Mouse (Mus musculus) embryonic facial prominence, embryonic 15.5 days (tissue): ENCODE data around the gene Hipk4. TPM values are rescaled to one million over a fixed set of nuclear protein-coding genes. Genes with fewer than 3 reads are reported as not detected.

Source experiments
- ATAC-seq: fragments of 200-750 bp; cut with Nextera tagmentation; 2 replicates; pipeline ENCODE4 v1.8.0; 2017; ENCODE audit warnings: low read depth, moderate TSS enrichment; ENCODE audit not compliant: insufficient number of reproducible peaks, low FRiP score, low TSS enrichment
- H3K27ac ChIP-seq: fragments of 300-500 bp; sonication (generic); replicated peaks from 2 replicates; pipeline ENCODE4 v1.5.1; 2015; ENCODE audit warnings: mild to moderate bottlenecking, inconsistent platforms
- H3K27me3 ChIP-seq: fragments of 300-500 bp; sonication (generic); 2 replicates; pipeline ENCODE4 v1.6.1; 2015; ENCODE audit warnings: inconsistent platforms
- H3K36me3 ChIP-seq: fragments of 300-500 bp; sonication (generic); 2 replicates; pipeline ENCODE4 v1.6.1; 2015; ENCODE audit warnings: mild to moderate bottlenecking, inconsistent platforms
- H3K4me1 ChIP-seq: fragments of 300-500 bp; sonication (generic); 2 replicates; pipeline ENCODE4 v1.6.1; 2015; ENCODE audit warnings: inconsistent platforms
- H3K4me2 ChIP-seq: fragments of 300-500 bp; sonication (generic); replicated peaks from 2 replicates; pipeline ENCODE4 v1.6.1; 2015; ENCODE audit warnings: mild to moderate bottlenecking, inconsistent platforms
- H3K4me3 ChIP-seq: fragments of 300-500 bp; sonication (generic); replicated peaks from 2 replicates; pipeline ENCODE4 v1.5.1; 2015; ENCODE audit warnings: mild to moderate bottlenecking, inconsistent platforms
- H3K9ac ChIP-seq: fragments of 300-500 bp; sonication (generic); 2 replicates; pipeline ENCODE4 v1.6.1; 2015; ENCODE audit warnings: inconsistent platforms
- H3K9me3 ChIP-seq: fragments of 300-500 bp; sonication (generic); replicated peaks from 2 replicates; pipeline ENCODE4 v1.6.1; 2016; ENCODE audit warnings: inconsistent platforms
- WGBS: fragments of 180-500 bp; shearing (Covaris S2); methylation state at CpG from one replicate; pipeline ENCODE4 v1.1.7; 2015; 5-methylcytosine and 5-hydroxymethylcytosine counted together
- polyA plus RNA-seq: library from polyadenylated mRNA; unstranded; fragments of >200 nt; fragmentation: Nextera tagmentation; extraction: Ambion mirVana; gene quantifications from 2 replicates; pipeline ENCODE4 v1.2.1, GENCODE M21; 2015

Gene Hipk4
- 0.77 and 1.1 TPM in 2 replicates for polyA plus RNA-seq

DNA sequence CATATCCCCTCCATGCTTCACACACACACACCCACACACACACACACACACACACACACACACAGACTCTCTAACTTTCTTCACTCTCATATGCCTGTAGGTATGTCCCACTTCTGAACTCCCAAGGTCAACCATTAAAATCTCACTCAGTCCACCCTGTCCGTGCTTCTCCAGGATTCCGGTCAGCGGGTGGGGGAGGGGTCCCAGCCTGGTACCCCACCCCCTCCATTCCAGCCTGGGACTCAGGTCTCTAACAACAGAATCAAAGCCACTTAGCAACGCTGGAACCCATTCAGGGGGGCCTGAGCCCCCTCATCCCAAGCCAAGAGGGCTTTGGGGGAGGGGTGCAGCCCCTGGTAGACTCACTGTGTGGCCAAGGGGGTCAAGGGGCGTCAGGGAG, at the start of gene Hipk4:
Gene Hipk4 (plus strand): TSS at position 301 of the 400 bp plus-strand sequence.
- Histone ChIP-seq H3K9me3 (no peaks in the 10 kb centered on the region), H3K27me3 (no peaks in the 10 kb centered on the region), H3K9ac (no peak within 1 kb of the TSS), H3K4me1 (peaks cover 5% of the 10 kb centered on the region), H3K4me3 (no peak within 1 kb of the TSS), H3K27ac (no peak within 1 kb of the TSS), H3K4me2 (no peak within 1 kb of the TSS), H3K36me3 (no peaks in the 10 kb centered on the region; the same call in 1 of the 2 replicates)
- ATAC-seq, result no peak
- 62% methylated on average over 5 of the region's 5 CpGs for WGBS

DNA sequence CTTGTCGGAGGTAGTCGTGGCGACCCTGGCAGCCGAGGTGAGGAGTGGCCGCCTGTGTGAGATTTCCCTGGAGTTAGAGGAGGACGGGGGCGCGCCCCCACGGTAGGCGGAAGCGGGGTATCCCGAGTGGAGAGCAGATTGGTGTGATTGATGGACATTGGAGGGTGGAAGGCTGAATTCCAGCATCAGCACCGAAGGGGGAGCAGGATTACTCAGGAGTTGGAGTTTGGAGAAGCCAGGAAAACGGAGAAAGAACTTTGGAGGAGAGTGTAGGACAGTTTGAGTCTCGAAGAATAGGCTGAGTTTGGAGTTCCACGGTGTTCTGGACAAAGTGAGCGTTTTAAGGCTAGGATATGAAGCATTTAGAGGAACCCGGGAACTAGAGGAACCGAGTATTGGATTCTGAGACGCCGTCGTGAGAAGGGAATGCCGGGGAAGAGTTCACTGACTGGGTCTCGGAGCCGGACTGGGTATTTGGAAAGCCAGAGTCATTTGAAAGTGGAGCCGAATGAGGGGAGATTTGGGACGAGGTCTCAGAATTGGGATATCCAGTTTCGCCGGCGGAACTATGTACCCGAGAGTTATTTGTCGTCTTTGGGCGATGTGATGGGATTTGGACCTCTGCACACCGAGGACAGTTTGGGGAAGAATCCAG, 49.1 kb upstream of the Hipk4 start:
- peak overlapping the region; percentile 63 for H3K4me3 ChIP-seq
- peaks cover 23% of the 10 kb centered on the region for H3K4me1 ChIP-seq
- peak overlapping the region; percentile 96 for H3K27ac ChIP-seq
- no peaks in the 10 kb centered on the region for H3K27me3 ChIP-seq
- no peaks in the 10 kb centered on the region for H3K9me3 ChIP-seq
- WGBS, result under 1% methylated on average over 34 of the region's 34 CpGs
- peak overlapping the region; percentile 53 for H3K4me2 ChIP-seq
- ATAC-seq, result no peak
- peak overlapping the region; percentile 50 for H3K9ac ChIP-seq
- H3K36me3 ChIP-seq, result peaks cover 20% of the 10 kb centered on the region

DNA sequence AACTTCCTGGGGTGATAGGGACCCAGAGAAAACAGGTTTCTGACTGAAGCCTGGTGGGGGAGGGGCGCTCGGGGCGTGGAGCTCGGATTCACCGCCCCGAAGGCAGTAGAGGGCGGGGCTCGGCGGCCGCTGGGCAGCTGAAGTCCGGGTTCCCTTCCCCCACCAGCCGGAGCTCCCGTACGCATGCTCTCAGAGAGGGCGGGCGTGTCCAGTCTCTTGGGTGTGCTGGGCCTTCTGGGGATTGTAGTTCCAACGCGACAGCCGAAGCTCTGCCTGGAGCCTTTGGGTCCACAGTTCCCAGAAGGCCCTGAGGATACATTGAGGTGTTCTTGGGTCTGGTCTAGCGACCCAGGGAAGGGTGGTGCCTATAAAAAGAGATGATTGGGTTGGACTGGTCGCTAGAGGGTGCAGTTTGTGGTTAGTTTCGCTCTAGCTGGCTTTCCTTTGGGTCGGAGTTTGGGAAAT, 48.5 kb upstream of the Hipk4 start:
- Histone ChIP-seq H3K27ac (peak overlapping the region; percentile 96), H3K4me3 (peak overlapping the region; percentile 63), H3K4me1 (peaks cover 23% of the 10 kb centered on the region), H3K27me3 (no peaks in the 10 kb centered on the region), H3K4me2 (peak overlapping the region; percentile 53), H3K9me3 (no peaks in the 10 kb centered on the region), H3K9ac (peak overlapping the region; percentile 50), H3K36me3 (peaks cover 20% of the 10 kb centered on the region)
- under 1% methylated on average over 23 of the region's 23 CpGs for WGBS
- peak; percentile 90 for ATAC-seq

DNA sequence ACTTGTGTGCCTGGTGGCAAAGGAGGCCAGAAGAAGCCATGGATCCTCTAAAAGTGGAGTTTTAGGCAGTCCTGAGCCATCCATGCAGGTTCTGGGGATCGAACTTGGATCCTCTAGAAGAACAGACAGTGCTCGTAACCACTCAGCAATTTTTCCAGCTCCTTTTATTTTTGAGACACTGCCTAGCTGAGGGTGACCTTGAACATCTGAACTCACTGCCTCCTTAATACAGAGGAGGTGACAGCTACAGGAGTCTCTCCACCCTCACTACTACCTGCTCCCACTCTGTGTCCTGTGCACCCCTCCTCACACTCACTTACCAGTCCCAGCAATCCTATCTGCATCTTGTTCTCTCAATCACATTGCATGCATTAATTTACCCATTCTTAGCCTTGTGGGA, 47.5 kb upstream of the Hipk4 start:
- 98% methylated on average over 2 of the region's 2 CpGs for WGBS
- H3K4me2 ChIP-seq, result peak overlapping the region; percentile 53
- no peak overlapping the region for H3K9ac ChIP-seq
- peak overlapping the region; percentile 63; the same call in 1 of the 2 replicates for H3K4me3 ChIP-seq
- peak overlapping the region; percentile 11; the same call in 1 of the 2 replicates for H3K27ac ChIP-seq
- H3K27me3 ChIP-seq, result no peaks in the 10 kb centered on the region
- no peak for ATAC-seq
- H3K36me3 ChIP-seq, result peaks cover 20% of the 10 kb centered on the region
- no peaks in the 10 kb centered on the region for H3K9me3 ChIP-seq
- H3K4me1 ChIP-seq, result peaks cover 30% of the 10 kb centered on the region

DNA sequence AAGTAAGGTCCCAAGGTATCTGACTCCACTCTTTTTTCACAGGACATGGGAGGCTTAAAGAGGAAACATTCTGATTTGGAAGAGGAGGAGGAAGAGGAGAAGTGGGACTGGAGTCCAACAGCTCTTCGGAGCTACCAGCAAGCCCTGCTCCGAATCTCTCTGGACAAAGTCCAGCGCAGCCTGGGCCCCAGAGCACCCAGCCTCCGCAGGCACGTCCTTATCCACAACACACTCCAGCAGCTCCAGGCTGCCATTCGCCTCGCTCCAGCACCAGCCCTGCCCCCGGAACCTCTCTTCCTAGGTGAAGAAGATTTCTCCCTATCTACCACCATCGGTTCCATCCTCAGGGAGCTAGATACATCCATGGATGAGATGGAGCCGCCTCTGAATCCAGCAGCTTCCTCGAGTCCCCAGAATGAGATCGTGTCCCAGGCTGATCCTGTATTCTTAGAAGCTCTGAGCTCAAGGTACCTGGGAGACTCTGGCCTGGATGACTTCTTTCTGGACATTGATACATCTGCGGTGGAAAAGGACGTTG, 46.9 kb upstream of the Hipk4 start:
- Histone ChIP-seq H3K9me3 (no peaks in the 10 kb centered on the region), H3K27me3 (no peaks in the 10 kb centered on the region), H3K4me2 (no peak overlapping the region), H3K36me3 (peaks cover 20% of the 10 kb centered on the region), H3K4me3 (no peak overlapping the region), H3K4me1 (peaks cover 36% of the 10 kb centered on the region), H3K27ac (no peak overlapping the region), H3K9ac (0 out of 2 replicates have a peak overlapping the region, but pooled peaks have one; percentile 2)
- ATAC-seq, result no peak
- WGBS, result 94% methylated on average over 14 of the region's 14 CpGs

DNA sequence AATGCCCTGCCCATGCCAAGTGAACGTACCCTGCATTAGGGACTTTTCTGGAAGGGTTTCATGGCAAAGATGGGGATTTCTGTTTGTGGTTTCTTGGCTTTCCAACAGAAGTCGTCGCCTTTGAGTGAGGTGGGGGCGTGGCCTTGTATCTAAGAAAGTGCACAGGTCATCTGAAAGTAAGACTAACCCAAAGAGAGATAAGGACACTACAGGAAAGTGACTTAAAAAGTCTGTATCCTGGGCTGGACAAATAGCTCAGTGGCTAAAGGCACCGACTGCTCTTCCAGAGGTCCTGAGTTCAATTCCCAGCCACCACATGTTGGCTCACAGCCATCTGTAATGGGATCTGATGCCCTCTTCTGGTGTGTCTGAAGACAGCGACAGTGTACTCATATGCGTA, 44.5 kb upstream of the Hipk4 start:
- no peak overlapping the region for H3K4me3 ChIP-seq
- H3K4me2 ChIP-seq, result no peak overlapping the region
- H3K4me1 ChIP-seq, result peaks cover 49% of the 10 kb centered on the region
- no peaks in the 10 kb centered on the region for H3K9me3 ChIP-seq
- 82% methylated on average over 7 of the region's 7 CpGs for WGBS
- H3K27me3 ChIP-seq, result no peaks in the 10 kb centered on the region
- no peak overlapping the region for H3K9ac ChIP-seq
- no peak overlapping the region for H3K27ac ChIP-seq
- ATAC-seq, result no peak
- H3K36me3 ChIP-seq, result peaks cover 20% of the 10 kb centered on the region

DNA sequence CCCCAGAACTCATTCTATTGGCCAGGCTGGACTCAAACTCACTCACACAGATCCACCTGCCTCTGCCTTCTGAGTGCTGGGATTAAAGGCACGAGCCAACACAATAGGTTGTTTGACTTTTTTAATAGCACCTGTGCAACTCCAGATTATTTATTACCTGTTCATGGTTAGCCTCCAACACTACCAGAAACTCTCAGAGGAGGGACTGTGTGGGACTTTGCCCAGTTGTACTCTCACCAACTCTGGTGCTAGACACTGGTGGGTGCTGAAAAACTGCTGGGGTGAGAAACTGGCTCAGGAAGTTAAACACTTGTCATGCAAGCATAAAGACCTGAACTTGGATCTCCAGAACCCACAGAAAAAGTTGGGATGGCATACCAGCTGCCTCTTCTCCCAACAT, 43.3 kb upstream of the Hipk4 start:
- Histone ChIP-seq H3K27ac (no peak overlapping the region), H3K9ac (no peak overlapping the region), H3K4me1 (peaks cover 49% of the 10 kb centered on the region), H3K9me3 (no peaks in the 10 kb centered on the region), H3K4me2 (no peak overlapping the region), H3K4me3 (no peak overlapping the region), H3K27me3 (no peaks in the 10 kb centered on the region), H3K36me3 (peaks cover 20% of the 10 kb centered on the region)
- 70% methylated on average over 1 of the region's 1 CpGs for WGBS
- ATAC-seq, result no peak

DNA sequence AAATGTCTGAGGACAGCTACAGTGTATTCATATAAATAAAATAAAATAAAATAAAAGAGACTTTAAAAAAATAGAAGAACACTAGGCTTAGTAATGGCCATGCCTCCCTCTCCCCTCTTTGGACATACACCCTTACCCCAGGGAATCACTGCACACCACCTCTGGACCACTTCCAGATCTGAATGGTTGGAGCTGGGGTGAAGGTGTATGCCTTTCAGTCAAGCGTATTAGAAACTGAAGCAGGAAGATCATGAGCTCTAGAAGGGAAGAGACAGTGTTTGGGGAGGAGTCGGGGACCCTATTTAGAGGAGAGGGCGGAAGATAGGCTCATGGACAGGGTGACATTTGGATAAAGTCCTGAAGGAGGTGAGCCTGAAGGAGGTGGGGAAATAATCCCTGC, 42.6 kb upstream of the Hipk4 start:
- no peak overlapping the region for H3K9ac ChIP-seq
- peak overlapping the region; percentile 87 for H3K27ac ChIP-seq
- H3K9me3 ChIP-seq, result no peaks in the 10 kb centered on the region
- peaks cover 20% of the 10 kb centered on the region for H3K36me3 ChIP-seq
- no peaks in the 10 kb centered on the region for H3K27me3 ChIP-seq
- peak overlapping the region; percentile 61 for H3K4me2 ChIP-seq
- peaks cover 44% of the 10 kb centered on the region for H3K4me1 ChIP-seq
- H3K4me3 ChIP-seq, result peak overlapping the region; percentile 39; the same call in 1 of the 2 replicates
- ATAC-seq, result no peak
- 66% methylated on average over 3 of the region's 3 CpGs for WGBS

DNA sequence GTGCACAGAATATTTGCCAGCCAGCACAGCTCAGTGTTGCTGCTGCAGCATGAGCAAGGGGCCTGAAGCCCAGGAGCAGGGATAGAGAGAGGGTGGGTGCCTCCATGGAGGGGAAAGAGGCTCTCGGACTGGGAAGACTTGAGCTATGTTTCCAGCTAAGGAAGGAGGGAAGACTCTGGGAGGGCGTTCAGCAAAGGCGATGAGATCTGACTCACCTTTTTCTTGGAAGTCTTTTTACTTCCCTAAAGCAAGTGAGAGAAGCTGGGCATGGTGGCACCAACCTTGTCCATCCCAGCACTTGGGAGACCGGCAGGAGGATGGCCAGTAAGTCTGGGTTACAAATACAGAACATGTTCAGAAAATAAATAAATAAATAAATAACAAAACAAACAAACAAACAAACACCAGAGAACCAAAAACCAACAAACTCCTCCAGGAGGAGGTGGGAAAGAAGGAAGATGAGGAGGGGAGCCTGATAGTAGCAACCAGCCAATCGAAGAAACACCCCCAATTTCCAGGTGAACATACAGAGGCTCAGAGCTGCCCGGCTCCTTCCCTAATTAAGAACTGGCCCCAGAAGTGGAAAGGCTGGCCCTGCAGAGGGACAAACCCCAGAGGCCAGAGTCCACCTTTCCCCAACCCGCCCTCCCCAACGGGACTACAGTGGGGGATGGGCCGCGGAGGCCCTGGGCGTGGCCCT, 42.0 kb upstream of the Hipk4 start:
- 12% methylated on average over 11 of the region's 11 CpGs for WGBS

DNA sequence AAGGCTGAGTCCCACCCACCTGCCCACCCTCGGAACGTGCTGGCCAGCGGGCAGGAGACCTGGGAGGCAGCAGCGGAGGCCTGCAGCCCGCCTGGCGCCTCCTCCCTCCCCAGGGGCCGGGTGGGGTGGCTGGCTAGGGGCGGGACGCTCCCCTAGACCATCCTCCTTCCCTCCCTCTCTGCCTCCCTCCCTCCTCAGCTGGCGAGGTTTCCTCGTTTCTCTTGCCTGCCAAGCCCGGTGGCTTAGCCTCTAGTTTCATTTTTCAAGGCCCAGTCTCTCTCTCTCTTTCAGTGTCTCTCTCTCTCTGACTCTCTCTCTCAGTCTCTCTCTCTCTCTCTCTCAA, 41.5 kb upstream of the Hipk4 start:
- Histone ChIP-seq H3K4me3 (peak overlapping the region; percentile 39), H3K9ac (peak overlapping the region; percentile 28; the same call in 1 of the 2 replicates), H3K36me3 (peaks cover 13% of the 10 kb centered on the region), H3K4me1 (peaks cover 39% of the 10 kb centered on the region), H3K27me3 (no peaks in the 10 kb centered on the region), H3K9me3 (no peaks in the 10 kb centered on the region), H3K4me2 (peak overlapping the region; percentile 61), H3K27ac (peak overlapping the region; percentile 87)
- peak; percentile 92 for ATAC-seq
- 0% methylated on average over 11 of the region's 12 CpGs for WGBS

More for the DNA sequence above, 42.0 kb upstream of the Hipk4 start:
- Histone ChIP-seq H3K27me3 (no peaks in the 10 kb centered on the region), H3K4me3 (peak overlapping the region; percentile 39), H3K27ac (peak overlapping the region; percentile 87), H3K36me3 (peaks cover 18% of the 10 kb centered on the region), H3K4me2 (peak overlapping the region; percentile 61), H3K9ac (0 out of 2 replicates have a peak overlapping the region, but pooled peaks have one; percentile 28), H3K4me1 (peaks cover 42% of the 10 kb centered on the region), H3K9me3 (no peaks in the 10 kb centered on the region)
- no peak for ATAC-seq

DNA sequence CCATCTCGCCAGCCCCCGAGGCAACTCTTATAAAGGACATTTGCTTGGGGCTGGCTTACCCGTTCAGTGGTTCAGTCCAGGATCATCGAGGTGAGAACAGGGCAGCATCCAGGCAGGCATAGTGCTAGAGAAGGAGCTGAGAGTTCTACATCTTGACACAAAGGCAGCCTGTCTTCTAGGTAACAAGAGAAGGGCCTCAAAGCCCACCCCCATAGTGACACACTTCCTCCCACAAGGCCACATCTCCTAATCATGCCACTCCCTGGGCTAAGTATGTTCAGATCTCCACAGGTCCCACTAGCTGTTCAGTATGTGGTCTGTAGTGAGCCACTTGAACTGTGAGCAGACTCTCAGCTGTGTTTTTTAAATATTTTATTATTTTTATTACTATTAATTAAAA, 39.2 kb upstream of the Hipk4 start:
- H3K4me3 ChIP-seq, result no peak overlapping the region
- H3K4me1 ChIP-seq, result peaks cover 43% of the 10 kb centered on the region
- H3K36me3 ChIP-seq, result no peaks in the 10 kb centered on the region
- no peak for ATAC-seq
- H3K4me2 ChIP-seq, result no peak overlapping the region
- H3K27me3 ChIP-seq, result no peaks in the 10 kb centered on the region
- 75% methylated on average over 4 of the region's 4 CpGs for WGBS
- no peak overlapping the region for H3K27ac ChIP-seq
- H3K9ac ChIP-seq, result no peak overlapping the region
- no peaks in the 10 kb centered on the region for H3K9me3 ChIP-seq
